Mouse (Mus musculus): Measurements from ENCODE around the gene Hectd4.
A peak's percentile ranks its signal among the peaks of the same experiment; 100 is the strongest.
"Not testable (repeated sequence)": the region's sequence is repeated elsewhere in the genome, so short reads cannot be mapped to it uniquely, and the experiment has no call there.

Gene Hectd4

DNA sequence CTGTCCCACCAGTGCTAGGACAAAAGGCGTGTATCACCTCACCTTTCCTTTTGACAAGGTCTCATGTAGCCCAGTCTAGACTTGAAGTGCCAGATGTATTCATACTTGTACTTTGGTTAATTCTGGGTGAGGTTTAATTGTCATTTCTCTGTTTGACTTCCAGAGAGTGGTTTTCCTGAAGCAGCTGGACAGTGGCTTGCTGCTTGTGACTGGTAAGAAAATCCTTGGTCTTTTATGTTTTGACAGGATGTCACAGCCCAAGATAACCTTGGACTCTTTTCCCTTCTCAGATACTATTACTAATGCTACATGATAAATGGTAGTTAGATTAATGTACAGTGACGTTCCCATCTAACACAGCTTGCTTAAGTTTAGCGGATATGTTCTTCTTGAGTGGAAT lies 13.0 kb upstream of the Hectd4 start:
- DNase-seq: no peak

DNA sequence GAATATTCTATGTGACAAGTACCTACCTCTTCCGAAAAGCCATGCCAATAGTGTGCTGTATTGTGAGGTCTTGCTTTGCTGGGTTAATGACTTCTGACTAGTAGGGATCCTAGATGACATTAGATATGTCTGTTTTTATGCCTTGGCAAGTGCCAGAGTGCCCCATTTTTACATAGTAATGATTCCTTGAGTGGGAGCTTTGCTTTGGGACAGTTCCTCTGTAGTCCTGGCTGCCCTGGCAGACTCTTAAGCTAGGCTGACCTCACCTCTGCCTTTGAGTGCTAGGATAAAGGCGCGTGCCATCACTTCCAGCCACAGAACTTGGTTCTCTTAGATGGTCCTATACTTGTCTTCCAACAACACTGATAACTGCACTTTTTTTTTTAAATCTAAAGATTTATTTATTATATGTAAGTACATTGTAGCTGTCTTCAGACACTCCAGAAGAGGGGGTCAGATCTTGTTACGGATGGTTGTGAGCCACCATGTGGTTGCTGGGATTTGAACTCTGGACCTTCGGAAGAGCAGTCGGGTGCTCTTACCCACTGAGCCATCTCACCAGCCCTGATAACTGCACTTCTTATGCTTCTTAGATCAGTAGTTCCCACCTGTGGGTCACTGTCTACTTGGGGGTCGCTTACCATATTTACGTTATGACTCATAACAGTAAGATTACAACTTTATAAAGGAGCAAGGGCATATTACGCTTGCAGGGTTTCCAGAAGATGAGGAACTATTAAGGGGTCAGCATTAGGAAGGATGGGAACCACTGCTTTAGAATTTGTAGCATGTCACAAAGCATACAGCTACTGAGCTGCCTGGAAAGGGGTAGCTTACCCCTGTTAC lies 10.0 kb upstream of the Hectd4 start:
- no peak for DNase-seq

DNA sequence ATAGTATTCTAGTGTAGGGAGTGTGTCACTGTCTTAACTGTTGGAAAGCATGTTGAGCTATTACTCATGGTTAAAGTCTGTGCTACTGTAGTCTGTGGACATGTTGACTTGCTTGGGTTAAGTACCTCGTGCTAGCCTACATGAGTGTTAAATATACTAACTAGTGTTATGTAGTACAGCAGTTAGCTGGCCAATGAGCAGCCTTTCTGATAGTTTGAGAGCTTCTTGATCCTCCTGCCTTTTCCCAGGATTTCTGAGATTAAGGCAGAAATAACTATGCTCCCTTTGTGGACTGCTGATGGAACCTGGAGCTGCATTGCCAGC lies 9.5 kb upstream of the Hectd4 start:
- DNase-seq: no peak

DNA sequence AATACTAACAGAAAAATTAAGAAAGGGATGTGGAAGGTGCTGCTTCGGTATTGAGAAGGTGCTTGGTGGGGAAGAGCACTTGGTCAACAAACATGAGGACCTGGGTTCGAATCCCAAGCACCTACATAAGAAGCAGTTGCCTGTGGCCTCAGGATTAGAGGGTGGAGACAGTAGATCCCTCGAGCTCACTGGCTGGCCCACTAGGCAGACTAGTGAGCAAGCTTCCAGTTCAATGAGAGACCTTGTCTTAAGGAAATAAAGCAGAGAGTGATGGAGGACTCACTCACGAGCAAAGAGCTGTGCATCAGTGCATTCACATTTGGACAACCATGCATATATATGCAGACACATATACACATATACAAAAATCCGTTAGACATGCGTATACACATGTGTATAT lies 7.9 kb upstream of the Hectd4 start:
- DNase-seq: no peak

DNA sequence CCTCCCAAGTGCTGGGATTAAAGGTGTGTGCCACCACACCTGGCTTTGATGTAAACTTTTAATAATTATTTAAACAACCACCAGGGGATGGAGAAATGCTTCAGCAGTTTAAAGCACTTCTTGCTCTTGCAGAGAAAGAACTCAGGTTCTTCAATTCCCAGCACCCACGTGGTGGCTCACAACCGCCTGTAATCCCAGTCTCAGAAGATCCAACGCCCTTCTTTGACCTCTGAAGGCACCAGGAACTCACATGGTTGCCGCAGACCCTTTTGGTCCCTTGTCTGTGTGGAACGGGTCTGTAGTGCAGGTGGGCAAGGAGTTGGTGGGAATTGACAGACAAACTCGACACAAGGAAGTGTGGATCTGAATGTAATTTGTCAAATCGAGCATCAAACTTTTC lies 5.3 kb upstream of the Hectd4 start:
- no peak for DNase-seq

DNA sequence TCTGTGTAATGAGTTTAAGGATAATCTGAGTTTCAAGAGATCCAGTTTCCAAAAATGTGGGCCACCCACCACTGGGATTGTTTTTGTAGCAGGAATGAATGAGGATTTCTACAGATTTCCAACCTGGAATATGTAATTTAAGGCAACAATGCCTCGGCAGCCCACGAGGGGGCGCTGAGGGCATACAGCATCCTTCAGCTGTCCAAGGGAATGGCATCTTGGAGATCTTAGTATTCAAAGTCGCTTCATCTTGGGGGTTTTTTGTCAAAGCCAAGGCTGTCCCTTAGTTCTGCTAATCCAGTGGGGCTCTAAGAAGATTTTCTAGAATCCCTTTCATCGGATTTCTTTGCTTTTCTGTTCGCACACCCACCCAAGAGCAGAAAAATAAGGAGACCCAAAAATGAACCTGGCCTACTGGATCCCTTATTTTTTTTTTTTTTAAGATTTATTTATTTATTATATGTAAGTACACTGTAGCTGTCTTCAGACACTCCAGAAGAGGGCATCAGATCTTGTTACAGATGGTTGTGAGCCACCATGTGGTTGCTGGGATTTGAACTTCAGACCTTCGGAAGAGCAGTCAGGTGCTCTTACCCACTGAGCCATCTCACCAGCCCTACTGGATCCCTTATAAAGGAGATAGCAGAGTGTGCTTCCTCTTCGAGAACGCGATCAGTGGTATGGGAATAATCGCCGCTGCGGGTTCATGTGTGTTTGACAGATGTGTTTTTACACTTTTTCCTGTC lies 4.5 kb upstream of the Hectd4 start:
- DNase-seq: peak; percentile 79

DNA sequence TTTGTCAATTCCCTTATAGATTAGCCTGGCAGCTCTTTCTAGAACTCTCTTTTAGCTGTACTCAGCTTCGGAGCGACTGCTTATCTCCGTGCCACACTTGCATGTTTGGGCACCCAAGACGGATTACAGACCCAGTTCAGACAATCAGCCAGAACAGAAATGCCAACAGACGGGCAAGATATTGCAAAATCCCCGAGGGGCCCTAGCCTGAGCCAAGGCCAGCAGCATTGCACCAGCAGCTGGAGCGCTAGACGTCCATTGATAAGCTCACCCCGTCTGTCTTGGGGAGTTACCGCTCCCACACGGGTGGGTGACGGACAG lies 3.9 kb upstream of the Hectd4 start:
- DNase-seq: no peak

DNA sequence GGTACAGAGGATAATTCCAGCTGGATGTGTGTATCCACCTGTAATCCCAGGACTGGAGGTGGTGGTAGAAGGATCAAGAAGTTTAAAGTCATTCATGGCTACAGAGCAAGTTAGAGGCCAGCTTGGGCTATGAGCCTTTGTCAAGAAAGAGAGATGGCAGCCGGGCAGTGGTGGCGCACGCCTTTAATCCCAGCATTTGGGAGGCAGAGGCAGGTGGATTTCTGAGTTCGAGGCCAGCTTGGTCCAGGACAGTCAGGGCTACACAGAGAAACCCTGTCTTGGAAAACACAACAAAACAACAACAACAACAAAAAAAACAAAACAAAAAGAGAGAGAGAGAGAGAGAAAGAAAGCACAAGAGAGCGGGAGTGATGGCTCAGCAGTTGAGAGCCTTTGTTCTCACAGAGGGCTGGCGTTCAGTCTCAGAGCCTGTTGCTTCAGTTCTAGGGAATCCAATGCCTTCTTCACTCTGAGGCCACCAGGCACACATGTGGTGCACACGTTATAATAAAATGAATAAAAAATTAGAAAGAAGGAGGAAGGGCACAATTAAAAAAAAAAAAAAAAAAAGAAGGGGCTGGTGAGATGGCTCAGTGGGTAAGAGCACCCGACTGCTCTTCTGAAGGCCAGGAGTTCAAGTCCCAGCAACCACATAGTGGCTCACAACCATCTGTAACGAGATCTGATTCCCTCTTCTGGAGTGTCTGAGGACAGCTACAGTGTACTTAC lies 3.3 kb upstream of the Hectd4 start:
- not testable (repeated sequence) for DNase-seq

DNA sequence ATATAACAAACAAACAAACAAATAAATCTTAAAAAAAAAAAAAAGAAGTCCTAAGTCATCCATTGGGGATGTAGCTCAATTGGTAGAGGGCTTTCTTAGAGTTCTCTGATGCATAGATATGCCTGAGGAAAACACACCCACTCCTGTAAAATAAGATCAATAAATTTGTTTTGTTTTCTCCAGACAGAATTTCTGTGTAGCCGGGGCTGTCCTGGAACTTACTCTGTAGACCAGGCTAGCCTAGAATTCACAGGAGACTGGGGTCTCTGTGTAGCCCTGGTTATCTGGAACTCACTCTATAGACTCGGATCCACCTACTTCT lies 2.7 kb upstream of the Hectd4 start:
- DNase-seq: no peak

DNA sequence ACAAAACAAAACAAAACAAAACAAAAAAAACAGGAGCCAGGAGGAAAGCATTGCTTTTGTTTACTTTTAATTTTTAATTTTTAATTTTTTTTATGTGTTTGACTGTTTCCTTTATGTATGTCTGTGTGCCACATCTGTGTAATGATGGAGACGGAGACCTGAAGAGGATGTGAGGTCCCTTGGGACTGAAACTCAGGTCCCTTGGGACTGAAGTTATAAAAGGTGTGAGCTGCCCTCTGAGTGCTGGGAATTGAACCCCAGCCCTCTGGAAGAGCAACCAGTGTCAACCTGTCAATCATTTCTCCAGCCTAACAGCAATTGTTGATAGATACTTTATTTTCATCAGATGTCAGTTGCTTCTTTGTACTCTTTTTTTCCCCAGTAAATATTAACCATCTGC lies 829 bp upstream of the Hectd4 start:
- DNase-seq: no peak

DNA sequence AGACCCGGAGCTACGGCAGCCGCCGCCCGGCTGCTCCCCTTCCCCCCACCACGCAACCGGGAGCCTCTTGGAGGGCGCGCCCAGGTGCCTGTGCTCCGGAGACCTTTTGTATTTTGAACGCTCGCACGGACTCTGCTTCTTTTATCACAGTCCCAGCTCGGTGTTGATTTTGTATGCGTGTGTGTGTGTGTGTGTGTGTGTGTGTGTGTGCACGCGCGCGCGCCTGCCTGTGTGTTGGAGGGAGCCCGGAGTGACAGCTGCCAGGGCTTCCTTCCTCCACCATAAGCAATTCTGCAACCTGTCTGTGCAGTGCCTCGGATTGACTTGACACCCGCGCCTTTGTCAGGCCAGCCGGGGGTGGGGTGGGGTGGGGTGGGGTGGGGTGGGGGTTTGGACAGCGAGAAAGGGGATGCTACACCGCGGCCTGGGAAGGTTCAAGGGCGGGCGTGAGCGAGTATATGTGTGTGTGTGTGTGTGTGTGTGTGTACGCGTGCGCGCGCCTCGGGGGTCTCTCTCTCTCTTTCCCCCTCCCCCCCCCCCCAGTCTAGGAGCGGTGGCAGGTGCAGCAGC lies 798 bp downstream of the Hectd4 start:
- DNase-seq: peak; percentile 48

DNA sequence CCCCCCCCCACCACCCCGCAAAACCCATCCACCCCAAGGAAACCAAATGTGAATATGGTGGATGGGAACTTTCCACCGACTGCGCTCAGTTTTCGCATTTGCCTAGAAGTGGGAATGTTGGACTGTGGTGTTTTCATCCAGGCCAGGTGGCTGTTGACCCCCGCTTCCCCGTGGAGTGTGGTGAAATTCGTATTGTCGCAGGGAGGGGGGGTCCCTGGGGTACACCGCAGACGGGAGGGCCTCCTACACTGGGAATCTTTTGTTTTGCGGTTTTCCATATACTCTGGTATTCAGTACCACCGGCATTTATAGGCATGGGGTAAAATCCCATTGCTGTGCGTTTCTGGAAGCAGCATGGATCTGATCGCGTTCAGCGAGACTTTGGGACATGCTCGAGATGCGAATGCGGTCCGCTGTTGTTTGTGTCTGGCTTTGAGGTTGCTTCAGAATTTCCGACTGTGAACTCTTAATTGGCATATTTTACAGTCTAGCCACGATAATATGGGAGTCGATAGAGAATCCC lies 1.4 kb downstream of the Hectd4 start:
- DNase-seq: no peak

DNA sequence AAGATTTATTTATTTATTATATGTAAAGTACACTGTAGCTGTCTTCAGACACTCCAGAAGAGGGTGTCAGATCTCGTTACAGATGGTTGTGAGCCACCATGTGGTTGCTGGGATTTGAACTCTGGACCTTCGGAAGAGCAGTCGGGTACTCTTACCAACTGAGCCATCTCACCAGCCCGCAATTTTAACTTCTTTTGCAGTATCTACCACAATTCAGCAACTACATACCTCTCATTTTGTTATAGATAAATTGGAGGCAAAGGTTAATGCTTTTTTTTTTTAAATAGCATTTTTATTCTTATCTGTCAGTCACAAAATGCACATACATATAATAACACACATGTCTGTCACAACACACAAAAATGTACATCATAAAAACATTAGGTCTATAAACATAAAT lies 4.0 kb downstream of the Hectd4 start:
- DNase-seq: not testable (repeated sequence)

DNA sequence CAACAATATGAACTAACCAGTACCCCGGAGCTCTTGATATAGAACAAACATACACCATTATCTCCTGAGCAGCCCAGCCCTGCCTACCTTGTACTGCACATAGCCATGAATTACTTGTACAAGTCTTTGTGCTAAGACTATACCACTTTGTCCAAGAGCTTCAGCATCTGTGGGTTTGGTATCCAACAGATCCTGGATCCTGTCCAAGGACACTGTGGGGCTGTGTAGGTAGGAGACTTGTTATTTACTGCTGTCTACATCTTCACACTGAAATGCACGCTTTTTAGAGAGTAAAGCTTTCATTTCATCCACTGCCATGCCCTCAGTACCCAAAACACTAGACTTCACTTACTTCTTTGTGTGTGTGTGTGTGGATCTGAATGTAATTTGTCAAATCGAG lies 4.8 kb downstream of the Hectd4 start:
- no peak for DNase-seq

DNA sequence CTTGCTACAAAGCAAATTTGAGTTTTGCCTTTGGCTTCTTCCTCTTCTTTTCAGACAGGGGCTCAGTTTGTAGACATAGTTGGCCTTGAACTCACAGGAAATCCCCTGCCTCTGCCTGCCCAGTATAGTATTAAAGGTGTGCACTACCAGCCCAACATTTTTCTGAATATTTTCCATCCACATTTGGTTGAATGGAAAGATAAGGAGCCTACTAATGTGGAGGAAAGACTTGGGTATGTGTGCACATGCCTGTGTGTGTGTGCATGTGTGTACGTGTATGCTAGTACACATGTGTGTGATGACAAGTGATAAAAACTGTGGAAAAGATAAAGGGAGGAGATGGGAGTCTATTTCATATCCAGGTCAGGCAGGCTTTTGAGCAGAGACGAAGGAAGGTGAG lies 5.8 kb downstream of the Hectd4 start:
- no peak for DNase-seq

DNA sequence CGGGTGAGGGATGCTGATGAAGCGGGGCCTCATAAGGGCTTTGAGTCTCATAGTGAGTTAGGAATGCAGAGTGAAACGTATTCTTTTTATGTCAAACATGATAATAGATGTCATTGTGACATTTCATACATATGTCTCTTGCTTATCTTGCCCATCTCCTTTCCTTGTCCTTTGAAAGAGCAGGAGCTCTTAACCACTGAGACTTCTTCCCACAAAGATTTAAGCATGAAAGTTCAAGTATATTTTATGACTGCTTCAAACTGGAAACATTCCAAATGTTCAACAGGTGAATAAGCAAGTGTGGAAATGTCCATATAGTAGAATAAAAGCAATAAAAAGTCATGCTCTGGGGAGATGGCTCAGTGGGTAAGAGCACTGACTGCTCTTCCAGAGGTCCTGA lies 6.4 kb downstream of the Hectd4 start:
- no peak for DNase-seq

DNA sequence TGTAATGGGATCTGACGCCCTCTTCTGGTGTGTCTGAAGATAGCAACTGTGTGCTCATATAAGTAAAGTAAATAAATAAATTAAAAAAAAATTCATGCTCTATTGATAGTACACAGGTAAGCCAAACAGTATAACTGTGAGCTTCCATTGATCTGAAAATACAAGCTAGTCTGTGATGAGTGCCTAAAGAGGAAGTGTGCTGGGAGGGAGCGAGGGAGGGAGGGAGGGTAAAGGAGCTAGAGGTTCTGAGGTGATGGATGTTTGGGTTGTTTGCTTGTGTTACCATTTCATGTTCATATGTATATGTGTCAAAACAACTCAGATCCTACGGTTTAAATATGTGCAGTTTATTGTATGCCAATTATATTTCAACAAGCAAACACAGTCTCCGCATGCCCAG lies 6.8 kb downstream of the Hectd4 start:
- no peak for DNase-seq

DNA sequence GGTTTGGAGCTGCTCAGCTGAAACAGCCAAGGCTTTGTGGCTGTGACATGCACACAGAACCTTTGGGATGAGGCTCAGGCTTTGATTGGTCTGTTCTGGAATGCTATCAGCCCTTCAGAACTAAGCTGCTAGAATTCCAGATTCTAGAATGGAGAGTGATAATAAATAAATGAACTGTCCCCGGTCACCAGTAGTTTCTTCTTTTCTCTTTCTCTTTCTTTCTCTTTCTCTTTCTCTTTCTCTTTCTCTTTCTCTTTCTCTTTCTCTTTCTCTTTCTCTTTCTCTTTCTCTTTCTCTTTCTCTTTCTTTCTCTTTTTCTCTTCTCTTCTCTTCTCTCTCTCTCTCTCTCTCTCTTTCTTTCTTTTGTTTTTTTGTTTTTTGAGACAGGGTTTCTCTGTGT lies 7.3 kb downstream of the Hectd4 start:
- DNase-seq: not testable (repeated sequence)

DNA sequence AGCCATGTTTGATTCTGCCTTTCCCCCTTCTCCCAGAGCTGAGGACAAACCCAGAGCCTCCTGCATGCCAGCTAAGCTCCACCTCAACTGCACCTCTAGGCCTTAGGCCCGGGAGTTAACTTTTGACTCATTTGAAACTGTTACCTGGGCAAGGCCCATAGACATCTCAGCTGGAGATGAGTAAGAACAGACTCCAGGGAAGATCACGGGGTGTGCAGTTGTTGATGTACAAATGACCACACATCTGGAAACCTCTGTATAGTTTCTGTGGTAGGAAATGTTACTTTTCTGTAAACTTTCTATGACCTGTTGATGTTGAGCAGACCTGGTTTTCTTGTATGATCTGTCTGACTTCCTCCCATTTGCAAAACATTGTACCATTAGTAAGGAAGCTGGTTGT lies 9.2 kb downstream of the Hectd4 start:
- DNase-seq: no peak

DNA sequence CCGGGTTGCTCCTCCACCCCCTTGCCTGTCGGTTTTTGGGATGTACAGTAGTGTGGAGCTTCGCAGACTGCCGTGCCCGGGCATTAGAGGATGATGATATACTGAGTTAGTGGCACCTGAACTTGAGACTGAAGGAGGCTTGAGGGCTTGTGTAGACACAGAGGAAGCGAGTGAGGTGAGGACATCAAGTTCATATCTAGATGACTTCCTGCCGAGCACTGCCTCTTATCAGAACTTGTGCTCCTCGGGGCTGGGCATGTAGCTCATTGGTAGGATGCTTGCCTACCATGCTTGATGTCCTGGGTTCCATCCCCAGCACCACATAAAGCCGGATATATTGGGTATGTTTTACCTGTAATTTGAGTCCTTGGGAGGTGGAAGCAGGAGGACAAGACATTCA lies 10.8 kb downstream of the Hectd4 start:
- no peak for DNase-seq

DNA sequence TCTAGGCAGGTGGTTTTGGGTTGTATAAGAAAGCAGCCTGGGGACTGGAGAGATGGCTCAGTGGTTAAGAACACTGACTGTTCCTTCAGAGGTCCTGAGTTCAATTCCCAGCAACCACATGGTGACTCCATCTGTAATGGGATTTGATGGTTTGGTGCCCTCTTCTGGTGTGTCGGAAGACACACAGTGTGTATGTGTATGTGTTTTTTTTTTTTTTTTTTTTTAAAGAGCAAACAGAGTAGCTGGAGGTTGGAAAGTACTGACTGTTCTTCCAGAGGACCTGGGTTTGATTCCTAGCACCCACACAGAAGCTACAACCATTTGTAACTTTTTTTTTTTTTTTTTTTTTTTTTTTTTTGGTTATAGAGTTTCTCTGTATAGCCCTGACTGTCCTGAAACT lies 12.8 kb downstream of the Hectd4 start:
- DNase-seq: no peak

DNA sequence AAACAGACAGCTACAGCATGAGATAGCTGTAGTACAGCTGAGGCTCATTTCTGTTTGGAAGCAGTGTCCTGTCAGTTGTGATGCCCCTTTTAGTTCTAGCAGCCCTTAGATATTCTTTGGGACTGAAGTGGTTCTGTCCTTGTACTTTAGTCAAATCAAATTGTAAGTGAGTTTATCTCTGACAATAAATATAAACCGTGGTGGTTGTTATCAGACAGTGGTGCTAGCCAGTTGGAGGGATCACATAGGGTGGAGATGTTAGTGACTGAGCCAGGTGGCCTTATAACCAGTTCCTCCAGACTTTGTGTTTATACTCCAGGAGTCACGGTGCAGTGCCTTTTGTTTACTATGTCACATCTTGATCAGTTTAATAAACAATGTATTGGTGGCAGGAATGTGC lies 13.7 kb downstream of the Hectd4 start:
- DNase-seq: no peak

DNA sequence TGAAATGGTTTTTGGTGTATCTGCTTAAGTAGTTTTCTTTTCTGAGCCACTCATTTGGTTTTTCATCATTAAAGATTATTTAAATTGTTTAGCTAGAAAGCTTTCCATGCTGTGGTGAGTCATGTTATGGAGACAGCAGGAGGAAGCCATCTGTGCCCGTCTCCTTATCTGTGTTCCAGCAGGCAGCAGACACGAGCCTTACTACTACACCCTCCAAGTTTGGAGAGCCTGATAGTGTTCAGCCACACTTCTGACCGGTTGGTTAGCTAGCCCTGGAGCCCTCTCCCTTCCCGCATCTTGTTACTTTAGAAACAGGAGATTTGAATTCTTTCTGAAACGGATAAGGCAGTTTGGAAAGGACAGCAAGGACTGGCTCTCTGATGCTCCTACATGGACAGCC lies 16.2 kb downstream of the Hectd4 start:
- DNase-seq: no peak

DNA sequence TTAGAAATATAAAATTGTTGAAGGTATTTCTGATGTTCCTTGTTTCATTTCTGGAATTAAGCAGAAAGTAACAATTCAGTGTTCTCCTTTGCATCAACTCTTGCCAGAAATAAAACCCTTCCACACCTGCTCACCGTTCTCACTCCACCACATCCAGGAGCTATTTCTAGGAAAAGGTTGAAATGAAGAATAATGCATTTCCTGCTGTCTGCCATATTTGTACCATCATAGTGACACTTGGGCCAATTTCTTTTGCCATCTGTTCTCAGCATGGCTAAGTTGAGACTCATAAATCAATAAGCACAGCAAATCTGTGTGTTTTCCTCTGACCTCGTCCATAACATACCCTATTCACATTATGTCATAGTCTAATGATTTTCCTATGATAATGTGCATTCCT lies 18.2 kb downstream of the Hectd4 start:
- no peak for DNase-seq

Data from embryo, embryonic 11 days (tissue).